Mouse (Mus musculus): ENCODE results near the gene Fam222b.

DNA sequence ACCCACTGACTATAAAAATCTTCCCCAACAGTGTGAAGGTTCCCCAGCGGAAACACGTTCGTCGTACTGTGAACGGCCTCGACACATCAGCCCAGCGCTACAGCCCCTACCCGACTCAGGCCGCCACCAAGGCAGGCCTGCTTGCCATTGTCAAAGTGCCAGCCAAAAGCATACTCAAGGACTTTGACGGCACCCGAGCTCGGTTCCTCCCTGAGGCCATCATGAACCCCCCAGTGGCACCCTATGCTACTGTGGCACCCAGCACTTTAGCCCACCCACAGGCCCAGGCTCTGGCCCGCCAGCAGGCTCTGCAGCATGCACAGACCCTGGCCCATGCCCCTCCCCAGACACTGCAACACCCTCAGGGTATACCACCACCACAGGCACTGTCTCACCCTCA lies 59.3 kb downstream of the Fam222b start:
- TF ChIP-seq EP300 (IDR thresholded peaks at IDR 0.05; ENCODE audit: low read depth), result no peak
- no peak for TF ChIP-seq CTCF (IDR thresholded peaks at IDR 0.05; ENCODE audit: low read depth)

Measured in liver, postnatal 0 days (tissue).